Mouse (Mus musculus) thymus, adult 2 months (tissue): ENCODE measurements at regions not wholly inside any gene's neighbourhood (a gene's known extent, or its start where the extent isn't known, plus 50 kb on each side); places are given as distances from the start of the nearest gene placed in this dataset.

Experiments used
- CTCF ChIP-seq: fragments of 200-500 bp; IDR thresholded peaks from 2 replicates; pipeline ENCODE4 v1.5.1; 2012; ENCODE audit warnings: mild to moderate bottlenecking, control low read depth, low read length, moderate library complexity, borderline replicate concordance; ENCODE audit not compliant: control insufficient read depth, poor library complexity, insufficient read depth; ENCODE audit errors: extremely low read depth
- POLR2A ChIP-seq: fragments of 200-500 bp; IDR thresholded peaks from 2 replicates; pipeline ENCODE4 v1.6.1; 2012; ENCODE audit warnings: mild to moderate bottlenecking, low read length, control low read depth, moderate library complexity; ENCODE audit not compliant: control insufficient read depth, poor library complexity, insufficient read depth; ENCODE audit errors: extremely low read depth

GRCm38 (mm10) chr19:59404766-59405165 is 53.4 kb upstream of the Emx2 start:
- TF ChIP-seq POLR2A (no peak), CTCF (no peak)
